Comparison of ENCODE assay signal across 9 mouse cellular contexts in genomic region chr8:71741226-71741625, GRCm38 (mm10). TPM values are rescaled to one million over a fixed set of nuclear protein-coding genes. Genes with fewer than 3 reads are reported as not detected.
DNase-seq lines count a peak whose midpoint lies in the region; ATAC-seq and TF ChIP-seq lines count a peak whose summit lies in the region.
"Had no signal": no experiment of that assay in that cellular context is flagged by ENCODE, and none has a peak within 500 bp of the region (broad histone marks: within the 10 kb centered on the region; RNA-seq: fewer than 3 reads in every experiment).

No protein-coding gene starts in this region.

- WGBS in heart, embryonic 11.5 days (ENCODE audit: insufficient replicate concordance), result 32% methylated on average over 3 of the region's 3 CpGs
- 35% methylated on average over 3 of the region's 3 CpGs for WGBS in hindbrain, embryonic 13.5 days
- 37% methylated on average over 3 of the region's 3 CpGs for WGBS in midbrain, embryonic 10.5 days

- peak overlapping the region; percentile 54 for H3K4me2 ChIP-seq in heart, embryonic 11.5 days
- peak overlapping the region; percentile 51 for H3K4me2 ChIP-seq in hindbrain, embryonic 13.5 days

- no peak overlapping the region for H3K9ac ChIP-seq in heart, embryonic 11.5 days (ENCODE audit: low read depth, low read length)
- no peak overlapping the region for H3K9ac ChIP-seq in ES-E14 (ENCODE audit: insufficient read depth, low read depth, low read length, poor library complexity, severe bottlenecking)
- H3K9ac ChIP-seq in hindbrain, embryonic 13.5 days, result no peak overlapping the region

- DNase-seq in heart, adult 9 months (ENCODE audit: low spot score in 2 of 2), result no peak
- no peak for DNase-seq in ES-E14 (ENCODE audit: low read depth, low spot score)
- DNase-seq in midbrain, embryonic 10.5 days (ENCODE audit: low spot score), result no peak
- DNase-seq in cerebellum, postnatal 25 days, result no peak
- no peak for DNase-seq in kidney, postnatal 14 days
- DNase-seq: right cerebral cortex, postnatal 14 days had no signal

- no peak overlapping the region for H3K27ac ChIP-seq in heart, embryonic 11.5 days (ENCODE audit: low read depth, low read length)
- no peak overlapping the region for H3K27ac ChIP-seq in ES-E14 (ENCODE audit: insufficient read depth, low read depth, low read length, poor library complexity, severe bottlenecking)
- no peak overlapping the region for H3K27ac ChIP-seq in hindbrain, embryonic 13.5 days
- H3K27ac ChIP-seq in midbrain, embryonic 10.5 days (replicated peaks), result no peak overlapping the region

- peaks cover 9% of the 10 kb centered on the region for H3K27me3 ChIP-seq in heart, embryonic 11.5 days (ENCODE audit: control insufficient read depth, insufficient read depth, low read length)
- 0 out of 2 replicates have a peak, but pooled peaks cover 11% of the 10 kb centered on the region for H3K27me3 ChIP-seq in hindbrain, embryonic 13.5 days
- H3K27me3 ChIP-seq in midbrain, embryonic 10.5 days (ENCODE audit: low read depth, poor library complexity, severe bottlenecking), result peaks cover 14% of the 10 kb centered on the region

- in situ Hi-C loops in ES-E14 (cut with MboI; ENCODE audit: low sequenced_read_pairs in 2 of 2, unreplicated experiment in 2 of 2), result loop anchor here in 1 of 2 experiments (5.0 kb wide), 1 partner anchor 474 kb away; no protein-coding TSS in a partner anchor

- H3K36me3 ChIP-seq in heart, embryonic 11.5 days (ENCODE audit: control insufficient read depth, insufficient read depth, low read length), result no peaks in the 10 kb centered on the region
- H3K36me3 ChIP-seq in ES-E14 (ENCODE audit: control insufficient read depth, insufficient read depth, low read length, poor library complexity, severe bottlenecking), result peaks cover 7% of the 10 kb centered on the region
- H3K36me3 ChIP-seq in hindbrain, embryonic 13.5 days, result no peaks in the 10 kb centered on the region
- no peaks in the 10 kb centered on the region for H3K36me3 ChIP-seq in midbrain, embryonic 10.5 days

- H3K9me3 ChIP-seq in heart, embryonic 11.5 days (replicated peaks; ENCODE audit: control insufficient read depth, low read length), result no peaks in the 10 kb centered on the region
- no peaks in the 10 kb centered on the region for H3K9me3 ChIP-seq in ES-E14 (ENCODE audit: control insufficient read depth, insufficient read depth, low read depth, low read length)
- H3K9me3 ChIP-seq in hindbrain, embryonic 13.5 days, result no peaks in the 10 kb centered on the region
- H3K9me3 ChIP-seq in midbrain, embryonic 10.5 days (replicated peaks), result no peaks in the 10 kb centered on the region

- ATAC-seq in heart, embryonic 11.5 days (replicated peaks; ENCODE audit: insufficient number of reproducible peaks, low FRiP score, low TSS enrichment), result no peak
- ATAC-seq in hindbrain, embryonic 13.5 days (ENCODE audit: low FRiP score), result no peak
- ATAC-seq in monocyte, adult 5-6 weeks (replicated peaks; ENCODE audit: insufficient number of reproducible peaks, low FRiP score, low TSS enrichment, poor library complexity, severe bottlenecking), result no peak

- no peak overlapping the region for H3K4me3 ChIP-seq in heart, embryonic 11.5 days (ENCODE audit: low read depth, low read length)
- H3K4me3 ChIP-seq in ES-E14 (ENCODE audit: insufficient read depth in 1 of 2, low read depth in 1 of 2, low read length in 2 of 2, poor library complexity in 1 of 2, severe bottlenecking in 1 of 2), result peak overlapping the region; percentile 23 to 61; a peak in 3 of 4 replicates
- no peak overlapping the region for H3K4me3 ChIP-seq in hindbrain, embryonic 13.5 days
- H3K4me3 ChIP-seq in midbrain, embryonic 10.5 days, result peak overlapping the region; percentile 43

- H3K4me1 ChIP-seq in heart, embryonic 11.5 days (ENCODE audit: control insufficient read depth, insufficient read depth, low read length), result no peaks in the 10 kb centered on the region
- H3K4me1 ChIP-seq in ES-E14 (ENCODE audit: control insufficient read depth in 2 of 2, insufficient read depth in 2 of 2, low read length in 2 of 2, poor library complexity in 1 of 2), result peaks cover 5 to 14% of the 10 kb centered on the region in 2 experiments
- H3K4me1 ChIP-seq in hindbrain, embryonic 13.5 days (replicated peaks), result peaks cover 8% of the 10 kb centered on the region
- H3K4me1 ChIP-seq in midbrain, embryonic 10.5 days, result peaks cover 9% of the 10 kb centered on the region

TF ChIP-seq in ES-E14, 5 proteins besides CTCF, POLR2A, EP300 and RAD21:
- TF ChIP-seq ZC3H11A (IDR thresholded peaks at IDR 0.05; ENCODE audit: borderline replicate concordance, low read depth, low read length) (no peak), MAFK (IDR thresholded peaks at IDR 0.05; ENCODE audit: insufficient read depth, low read depth, low read length) (no peak), CHD2 (IDR thresholded peaks at IDR 0.05; ENCODE audit: low read depth, low read length) (no peak), ZNF384 (IDR thresholded peaks at IDR 0.05; ENCODE audit: low read depth, low read length) (no peak), HCFC1 (IDR thresholded peaks at IDR 0.05; ENCODE audit: borderline replicate concordance, insufficient read depth, low read length) (no peak)

RNA-seq across cellular contexts. Expression of gene Fcho1, which starts 15.7 kb away (rescaled TPM):
- polyA plus RNA-seq in heart, embryonic 11.5 days (2014; fragmentation: Nextera tagmentation; extraction: Ambion mirVana), result 0.83 and 1.2 TPM in 2 replicates
- total RNA-seq in ES-E14 (2012; rRNA removed), result 21.9 and 45.1 TPM in 2 replicates
- polyA plus RNA-seq in hindbrain, embryonic 13.5 days (2015; fragmentation: Nextera tagmentation; extraction: Ambion mirVana), result 62.2 and 68.2 TPM in 2 replicates
- polyA plus RNA-seq in midbrain, embryonic 10.5 days (2016; fragmentation: Nextera tagmentation; extraction: Ambion mirVana), result 17.7 and 25.4 TPM in 2 replicates
- 17.3 to 92.4 TPM (median 17.6 TPM) in 3 replicates for total RNA-seq in monocyte, adult 5-6 weeks (2017)

RNA-seq across cellular contexts. Expression of gene B3gnt3, which starts 39.6 kb away (rescaled TPM):
- polyA plus RNA-seq in heart, embryonic 11.5 days (2014; fragmentation: Nextera tagmentation; extraction: Ambion mirVana), result 1.4 and 1.8 TPM in 2 replicates
- total RNA-seq in ES-E14 (2012; rRNA removed), result 1.1 and 1.3 TPM in 2 replicates
- polyA plus RNA-seq in hindbrain, embryonic 13.5 days (2015; fragmentation: Nextera tagmentation; extraction: Ambion mirVana), result 0.32 and 0.34 TPM in 2 replicates
- polyA plus RNA-seq in midbrain, embryonic 10.5 days (2016; fragmentation: Nextera tagmentation; extraction: Ambion mirVana), result 0.67 and 0.89 TPM in 2 replicates
- total RNA-seq in monocyte, adult 5-6 weeks (2017), result 0.29 to 0.75 TPM in 2 of 3 replicates, not detected in the other

RNA-seq across cellular contexts. Expression of gene Insl3, which starts 52.2 kb away (rescaled TPM):
- polyA plus RNA-seq in heart, embryonic 11.5 days (2014; fragmentation: Nextera tagmentation; extraction: Ambion mirVana), result 0.61 and 0.89 TPM in 2 replicates
- 3.0 and 5.1 TPM in 2 replicates for total RNA-seq in ES-E14 (2012; rRNA removed)
- 0.31 and 0.79 TPM in 2 replicates for polyA plus RNA-seq in hindbrain, embryonic 13.5 days (2015; fragmentation: Nextera tagmentation; extraction: Ambion mirVana)
- 0.30 and 0.37 TPM in 2 replicates for polyA plus RNA-seq in midbrain, embryonic 10.5 days (2016; fragmentation: Nextera tagmentation; extraction: Ambion mirVana)
- 14.1 TPM in 1 of 3 replicates, not detected in the others for total RNA-seq in monocyte, adult 5-6 weeks (2017)

Comparison
In these comparisons a context has a peak if more than half of its experiments do, and no peak if none do; other contexts are left out.
1. H3K4me3 ChIP-seq: peak in ES-E14 (2 of 2) and midbrain, embryonic 10.5 days (single experiment); none in heart, embryonic 11.5 days (single experiment) and hindbrain, embryonic 13.5 days (single experiment).